Mouse (Mus musculus): ENCODE results near the gene Acox1. TPM values are rescaled to one million over a fixed set of nuclear protein-coding genes. Genes with fewer than 3 reads are reported as not detected.
A peak's percentile ranks its signal among the peaks of the same experiment; 100 is the strongest.

The Acox1 gene
- polyA plus RNA-seq, 1 experiment from 2014 or later: 25.8 TPM

DNA sequence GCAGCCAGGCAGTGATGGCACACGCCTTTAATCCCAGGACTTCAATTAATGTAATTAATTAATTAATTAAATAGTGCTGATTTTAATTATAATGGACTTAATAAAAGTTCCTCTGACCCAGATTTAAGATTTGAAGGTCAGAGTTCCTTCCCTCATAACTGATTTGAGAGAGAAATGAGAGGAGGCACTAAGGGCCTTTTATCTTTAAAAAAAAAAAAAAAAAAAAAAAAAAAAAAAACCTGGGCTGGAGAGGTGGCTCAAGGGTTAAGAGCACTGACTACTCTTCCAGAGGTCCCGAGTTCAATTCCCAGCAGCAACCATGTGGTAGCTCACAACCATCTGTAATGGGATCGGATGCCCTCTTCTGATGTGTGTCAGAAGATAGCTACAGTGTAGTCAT lies 9.8 kb upstream of the Acox1 start:
- no peaks in the 10 kb centered on the region for H3K4me1 ChIP-seq
- H3K9ac ChIP-seq: no peak overlapping the region
- ATAC-seq (ENCODE audit: insufficient number of reproducible peaks, insufficient read depth, low FRiP score, low TSS enrichment): no peak
- H3K27ac ChIP-seq: no peak overlapping the region
- no peak overlapping the region for H3K4me3 ChIP-seq
- peaks cover 18% of the 10 kb centered on the region for H3K36me3 ChIP-seq
- H3K27me3 ChIP-seq: no peaks in the 10 kb centered on the region
- no peaks in the 10 kb centered on the region for H3K9me3 ChIP-seq
- 73% methylated on average over 3 of the region's 3 CpGs for WGBS
- no peak overlapping the region for H3K4me2 ChIP-seq (replicated peaks)

DNA sequence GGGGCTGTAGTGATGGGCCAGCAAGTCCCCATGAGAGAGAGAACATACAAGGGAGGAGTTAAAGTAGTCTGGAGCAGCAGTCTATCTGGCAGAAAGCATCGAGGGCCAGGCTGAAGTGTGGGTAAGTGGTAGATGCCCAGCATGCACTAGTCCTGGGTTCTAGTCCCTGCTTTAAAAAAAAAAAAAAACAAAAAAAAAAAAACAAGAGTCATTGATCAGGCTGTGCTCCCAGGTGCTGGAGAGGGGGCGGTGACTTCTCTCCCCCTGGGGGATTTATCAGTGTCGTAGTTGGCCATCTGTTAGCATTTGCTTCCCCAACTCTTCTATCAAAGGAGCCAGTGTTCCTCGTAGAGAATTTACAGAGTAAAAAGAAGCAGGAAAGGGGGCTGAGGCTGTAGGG lies 7.8 kb upstream of the Acox1 start:
- Histone ChIP-seq H3K27me3 (no peaks in the 10 kb centered on the region), H3K9me3 (no peaks in the 10 kb centered on the region), H3K4me1 (no peaks in the 10 kb centered on the region), H3K9ac (no peak overlapping the region), H3K36me3 (peaks cover 18% of the 10 kb centered on the region), H3K27ac (no peak overlapping the region), H3K4me3 (no peak overlapping the region), H3K4me2 (replicated peaks) (no peak overlapping the region)
- whole genome bisulfite sequencing: 49% methylated on average over 4 of the region's 4 CpGs
- no peak for ATAC-seq (ENCODE audit: insufficient number of reproducible peaks, insufficient read depth, low FRiP score, low TSS enrichment)

DNA sequence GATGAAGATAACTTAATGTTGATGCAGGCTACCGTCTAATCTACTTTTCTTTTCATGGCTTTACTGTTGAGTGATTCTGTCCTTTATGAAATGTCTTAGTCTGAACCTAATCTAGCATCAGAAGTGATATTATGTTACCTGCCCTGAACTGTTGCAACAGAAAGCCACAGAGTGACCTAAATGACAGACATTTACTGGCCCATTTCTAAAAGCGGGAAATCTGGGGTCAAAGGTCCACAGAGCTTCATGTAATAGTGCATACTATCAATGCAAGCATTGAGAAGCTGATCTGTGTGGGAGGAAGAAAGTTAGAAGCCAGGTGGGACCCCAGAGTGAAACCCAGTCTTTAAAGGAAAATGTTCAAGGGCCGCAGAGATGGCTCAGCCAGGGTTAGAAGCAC lies 4.3 kb upstream of the Acox1 start:
- Histone ChIP-seq H3K27me3 (no peaks in the 10 kb centered on the region), H3K4me1 (peaks cover under 1% of the 10 kb centered on the region; the same call in 1 of the 2 replicates), H3K4me3 (no peak overlapping the region), H3K27ac (no peak overlapping the region), H3K4me2 (replicated peaks) (no peak overlapping the region), H3K9ac (no peak overlapping the region), H3K9me3 (no peaks in the 10 kb centered on the region), H3K36me3 (peaks cover 18% of the 10 kb centered on the region)
- WGBS: 91% methylated on average over 3 of the region's 3 CpGs
- no peak for ATAC-seq (ENCODE audit: insufficient number of reproducible peaks, insufficient read depth, low FRiP score, low TSS enrichment)

DNA sequence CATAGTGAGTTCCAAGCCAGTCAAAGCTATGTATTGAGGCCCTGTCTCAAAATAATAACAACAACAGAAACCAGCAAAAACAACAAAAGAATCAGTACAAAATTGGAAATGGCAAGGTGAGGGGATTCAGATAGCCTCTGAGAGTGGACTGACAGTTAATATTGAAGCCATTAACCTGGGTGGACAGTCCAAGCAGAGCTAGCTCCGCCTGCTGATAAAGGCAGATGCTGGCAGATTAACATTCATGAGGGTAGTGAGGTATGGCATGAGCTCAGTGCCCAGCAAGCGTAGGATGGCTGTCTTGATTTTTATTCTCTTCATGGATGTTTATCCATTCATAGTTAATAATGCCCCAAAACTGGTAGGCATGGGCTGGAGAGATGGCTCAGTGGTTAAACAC lies 2.3 kb upstream of the Acox1 start:
- no peak overlapping the region for H3K4me2 ChIP-seq (replicated peaks)
- 90% methylated on average over 2 of the region's 2 CpGs for WGBS

DNA sequence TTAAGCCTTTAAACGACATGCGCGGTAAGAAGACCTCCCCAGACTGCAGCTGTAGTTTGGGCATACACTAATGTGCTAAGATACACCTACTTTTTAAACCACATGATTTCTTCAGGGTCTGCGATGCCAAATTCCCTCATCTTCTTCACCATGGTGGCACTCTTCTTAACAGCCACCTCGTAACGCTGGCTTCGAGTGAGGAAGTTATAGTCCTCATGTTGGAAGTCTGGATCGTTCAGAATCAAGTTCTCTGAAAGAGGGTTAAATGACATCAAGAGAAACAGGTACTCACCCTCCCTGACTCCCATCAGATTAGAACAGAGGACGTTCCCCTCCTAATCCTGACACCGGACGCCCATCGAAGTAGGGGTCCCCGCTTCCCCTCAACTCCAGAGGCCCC lies 713 bp downstream of the Acox1 start:
- no peaks in the 10 kb centered on the region for H3K27me3 ChIP-seq
- peak overlapping the region; percentile 77 for H3K4me2 ChIP-seq (replicated peaks)
- H3K9ac ChIP-seq: peak overlapping the region; percentile 80
- H3K36me3 ChIP-seq: no peaks in the 10 kb centered on the region
- peak overlapping the region; percentile 73 for H3K4me3 ChIP-seq
- peaks cover 8% of the 10 kb centered on the region; the same call in 1 of the 2 replicates for H3K4me1 ChIP-seq
- no peak; the same call in 1 of the 2 replicates for ATAC-seq (ENCODE audit: insufficient number of reproducible peaks, insufficient read depth, low FRiP score, low TSS enrichment)
- H3K27ac ChIP-seq: no peak overlapping the region
- H3K9me3 ChIP-seq: no peaks in the 10 kb centered on the region
- 24% methylated on average over 13 of the region's 13 CpGs for WGBS

More for the DNA sequence above, 2.3 kb upstream of the Acox1 start:
- Histone ChIP-seq H3K36me3 (peaks cover 6% of the 10 kb centered on the region), H3K4me1 (peaks cover 8% of the 10 kb centered on the region; the same call in 1 of the 2 replicates), H3K9ac (no peak overlapping the region), H3K9me3 (no peaks in the 10 kb centered on the region), H3K27ac (no peak overlapping the region), H3K27me3 (no peaks in the 10 kb centered on the region), H3K4me3 (no peak overlapping the region)
- no peak for ATAC-seq (ENCODE audit: insufficient number of reproducible peaks, insufficient read depth, low FRiP score, low TSS enrichment)

DNA sequence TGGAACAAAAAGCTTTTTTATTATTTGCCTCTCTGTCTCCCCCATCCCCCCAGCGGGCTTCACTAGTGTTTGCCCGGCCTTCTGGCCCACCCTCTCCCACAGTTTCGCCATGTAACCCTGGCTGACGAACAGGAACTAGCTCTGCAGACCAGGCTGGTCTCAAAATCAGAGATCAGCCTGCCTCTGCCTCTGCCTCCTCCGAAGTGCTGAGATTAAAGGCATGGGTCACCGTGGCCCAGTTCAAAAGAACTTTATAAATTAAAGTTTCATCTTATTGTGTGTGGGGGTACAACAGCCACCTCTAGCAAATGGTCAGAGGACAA lies 1.3 kb downstream of the Acox1 start:
- no peaks in the 10 kb centered on the region for H3K27me3 ChIP-seq
- 90% methylated on average over 6 of the region's 6 CpGs for WGBS
- H3K4me2 ChIP-seq (replicated peaks): peak overlapping the region; percentile 77
- no peak for ATAC-seq (ENCODE audit: insufficient number of reproducible peaks, insufficient read depth, low FRiP score, low TSS enrichment)
- no peaks in the 10 kb centered on the region for H3K36me3 ChIP-seq
- no peak overlapping the region for H3K4me3 ChIP-seq
- no peak overlapping the region for H3K9ac ChIP-seq
- no peaks in the 10 kb centered on the region for H3K9me3 ChIP-seq
- H3K4me1 ChIP-seq: peaks cover 8% of the 10 kb centered on the region; the same call in 1 of the 2 replicates
- no peak overlapping the region for H3K27ac ChIP-seq

DNA sequence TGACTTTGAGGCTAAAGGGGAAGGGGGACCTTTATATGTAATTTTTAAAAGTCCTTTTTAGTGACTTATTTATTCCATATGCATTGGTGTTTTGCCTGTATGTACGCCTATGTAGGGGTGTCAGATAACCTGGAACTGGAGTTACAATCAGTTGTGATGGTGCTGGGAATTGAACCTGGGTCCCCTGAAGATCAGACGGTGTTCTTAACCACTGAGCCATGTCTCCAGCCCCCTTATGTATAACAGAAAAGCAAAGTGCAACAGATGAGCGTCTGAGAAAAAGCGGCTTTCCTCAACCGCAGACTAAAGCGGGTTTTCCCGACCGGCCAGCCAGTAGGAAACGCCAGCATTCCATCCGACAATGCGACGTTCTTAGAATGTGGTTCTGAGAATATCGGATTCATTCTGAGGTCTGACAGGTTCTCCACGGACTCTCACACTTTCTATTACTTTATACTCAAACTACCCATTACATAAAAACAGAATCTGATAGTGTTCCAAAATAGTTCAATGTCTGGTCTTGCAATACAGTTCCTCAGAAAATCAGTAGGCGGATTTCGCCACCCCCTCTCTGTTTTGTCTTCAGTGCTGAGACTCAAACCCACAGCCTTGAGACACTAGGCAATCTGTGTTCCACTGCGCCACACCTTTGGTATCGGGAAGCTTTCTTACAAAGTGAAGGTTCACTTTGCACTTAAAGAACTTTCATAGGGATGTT lies 1.8 kb downstream of the Acox1 start:
- Histone ChIP-seq H3K27me3 (no peaks in the 10 kb centered on the region), H3K4me1 (peaks cover 8% of the 10 kb centered on the region; the same call in 1 of the 2 replicates), H3K27ac (no peak overlapping the region), H3K9me3 (no peaks in the 10 kb centered on the region), H3K4me2 (replicated peaks) (peak overlapping the region; percentile 77; the same call in 1 of the 2 replicates), H3K4me3 (no peak overlapping the region), H3K9ac (no peak overlapping the region), H3K36me3 (no peaks in the 10 kb centered on the region)
- ATAC-seq (ENCODE audit: insufficient number of reproducible peaks, insufficient read depth, low FRiP score, low TSS enrichment): no peak
- 94% methylated on average over 18 of the region's 18 CpGs for WGBS

DNA sequence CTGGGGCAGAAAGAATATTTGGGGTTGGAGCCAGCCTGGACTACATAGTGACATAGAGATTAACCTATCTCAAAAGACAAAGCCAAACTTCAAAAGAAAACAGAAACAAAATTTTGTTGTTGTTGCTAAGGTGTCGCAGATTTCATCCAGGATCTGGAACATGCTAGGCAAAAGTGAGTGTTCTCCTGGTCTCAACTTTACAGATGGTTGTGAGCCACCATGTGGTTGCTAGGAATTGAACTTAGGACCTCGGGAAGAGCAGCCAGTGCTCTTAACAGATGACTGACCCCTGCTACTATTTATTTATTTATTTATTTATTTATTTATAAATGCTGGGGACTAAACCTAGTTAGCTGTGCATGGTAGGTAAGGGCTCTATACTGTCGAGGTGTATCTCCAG lies 2.5 kb downstream of the Acox1 start:
- ATAC-seq (ENCODE audit: insufficient number of reproducible peaks, insufficient read depth, low FRiP score, low TSS enrichment): no peak
- Histone ChIP-seq H3K4me3 (no peak overlapping the region), H3K9ac (no peak overlapping the region), H3K27ac (no peak overlapping the region), H3K36me3 (peaks cover 5% of the 10 kb centered on the region; the same call in 1 of the 2 replicates), H3K4me2 (replicated peaks) (no peak overlapping the region), H3K9me3 (no peaks in the 10 kb centered on the region), H3K4me1 (peaks cover 8% of the 10 kb centered on the region; the same call in 1 of the 2 replicates), H3K27me3 (no peaks in the 10 kb centered on the region)
- WGBS: 86% methylated on average over 3 of the region's 3 CpGs

DNA sequence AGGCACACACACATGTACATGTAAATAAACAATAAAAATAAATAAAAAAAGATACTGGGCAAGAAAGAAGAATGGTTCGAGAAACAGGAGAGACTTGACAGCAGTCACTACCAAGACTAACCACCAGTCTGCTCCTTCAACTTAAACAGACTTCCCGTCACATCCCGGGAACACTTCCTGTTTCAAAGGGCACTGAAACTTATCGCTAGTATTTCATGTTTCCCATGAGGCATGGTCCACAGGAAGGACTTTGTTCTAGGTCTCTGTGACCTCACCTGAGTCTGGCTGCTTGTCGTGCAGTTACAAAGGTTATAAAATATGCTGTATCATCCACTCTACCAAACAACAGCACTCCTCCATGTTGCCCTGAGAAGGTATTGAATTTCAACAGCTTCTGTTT lies 3.6 kb downstream of the Acox1 start:
- Histone ChIP-seq H3K4me2 (replicated peaks) (no peak overlapping the region), H3K27me3 (no peaks in the 10 kb centered on the region), H3K4me3 (no peak overlapping the region), H3K36me3 (peaks cover 13% of the 10 kb centered on the region; the same call in 1 of the 2 replicates), H3K9ac (no peak overlapping the region), H3K4me1 (peaks cover 8% of the 10 kb centered on the region; the same call in 1 of the 2 replicates), H3K9me3 (no peaks in the 10 kb centered on the region), H3K27ac (no peak overlapping the region)
- WGBS: 74% methylated on average over 5 of the region's 5 CpGs
- no peak for ATAC-seq (ENCODE audit: insufficient number of reproducible peaks, insufficient read depth, low FRiP score, low TSS enrichment)

DNA sequence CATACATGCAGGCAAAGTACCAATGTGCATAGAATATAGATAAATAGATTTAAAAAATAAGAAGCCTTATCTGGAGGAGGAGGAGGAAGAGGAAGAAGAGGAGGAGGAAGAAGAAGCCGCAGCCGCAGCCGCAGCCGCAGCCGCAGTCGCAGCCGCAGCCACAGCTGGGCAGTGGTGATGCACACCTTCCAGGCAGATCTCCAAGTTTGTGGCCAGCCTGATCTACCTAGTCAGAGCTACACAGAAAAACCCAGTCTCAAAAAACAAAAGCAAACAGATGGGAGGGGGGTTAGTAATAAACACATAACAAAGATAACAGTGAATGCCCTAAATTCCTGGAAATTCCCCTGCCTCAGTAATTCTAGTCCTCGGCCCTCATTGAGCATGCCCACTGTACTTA lies 4.2 kb downstream of the Acox1 start:
- peaks cover 14% of the 10 kb centered on the region; the same call in 1 of the 2 replicates for H3K36me3 ChIP-seq
- no peaks in the 10 kb centered on the region for H3K9me3 ChIP-seq
- H3K9ac ChIP-seq: no peak overlapping the region
- WGBS: 90% methylated on average over 8 of the region's 8 CpGs
- H3K4me2 ChIP-seq (replicated peaks): no peak overlapping the region
- peaks cover 8% of the 10 kb centered on the region; the same call in 1 of the 2 replicates for H3K4me1 ChIP-seq
- no peak for ATAC-seq (ENCODE audit: insufficient number of reproducible peaks, insufficient read depth, low FRiP score, low TSS enrichment)
- no peak overlapping the region for H3K27ac ChIP-seq
- no peak overlapping the region for H3K4me3 ChIP-seq
- H3K27me3 ChIP-seq: no peaks in the 10 kb centered on the region

DNA sequence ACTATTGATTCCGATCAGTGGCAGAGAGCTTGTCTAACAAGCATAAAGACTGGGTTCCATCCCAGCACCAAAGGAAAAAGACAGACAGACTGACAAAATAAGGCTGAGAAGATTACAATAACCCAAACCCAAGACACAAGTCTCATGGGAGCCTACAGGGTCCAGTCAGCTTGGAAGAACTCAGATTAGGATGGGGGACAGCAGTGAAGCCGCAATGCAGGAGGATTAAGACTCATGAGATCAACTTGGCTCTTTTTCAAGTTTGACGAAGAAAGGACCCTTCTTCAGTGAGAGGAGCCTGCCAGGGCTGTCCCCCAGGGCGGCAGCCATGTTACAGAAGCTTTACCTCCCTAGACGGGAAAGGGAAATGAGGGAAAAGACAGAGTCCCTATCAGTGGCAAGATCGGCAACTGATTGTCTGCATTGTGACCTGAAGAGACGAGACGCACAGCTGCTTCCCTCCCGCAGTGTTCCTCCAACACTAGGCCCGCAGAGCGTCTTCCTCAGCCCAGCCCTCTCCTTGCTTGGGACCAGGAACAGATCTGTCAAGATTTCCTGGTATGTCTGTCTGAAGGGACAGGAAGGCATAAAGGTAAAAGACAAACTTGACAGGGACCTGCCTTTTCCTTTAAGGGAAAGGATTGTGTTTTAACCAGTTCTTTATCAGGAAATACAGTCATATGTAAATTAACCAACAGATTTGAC lies 11.5 kb downstream of the Acox1 start:
- H3K4me3 ChIP-seq: no peak overlapping the region
- no peak for ATAC-seq (ENCODE audit: insufficient number of reproducible peaks, insufficient read depth, low FRiP score, low TSS enrichment)

DNA sequence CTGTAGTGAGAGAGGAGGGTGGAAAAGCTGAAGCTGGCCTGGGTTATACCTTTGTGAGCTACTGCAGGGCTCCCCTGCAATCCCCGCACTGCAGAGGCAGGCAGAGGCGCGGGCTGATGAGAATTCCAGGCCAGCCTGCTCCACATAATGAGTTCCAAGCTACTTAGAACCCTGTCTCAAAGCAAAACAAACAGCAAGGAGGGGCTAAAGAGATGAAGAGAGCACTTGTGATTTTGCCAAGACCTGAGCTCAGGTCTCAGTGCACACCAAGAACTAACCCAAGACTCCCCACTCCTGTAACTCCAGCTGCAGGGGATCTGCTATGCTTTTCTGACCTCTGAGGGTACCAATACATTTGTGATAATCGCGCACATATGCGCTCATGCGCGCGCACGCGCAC lies 12.5 kb downstream of the Acox1 start:
- H3K9me3 ChIP-seq: no peaks in the 10 kb centered on the region
- ATAC-seq (ENCODE audit: insufficient number of reproducible peaks, insufficient read depth, low FRiP score, low TSS enrichment): no peak
- 65% methylated on average over 11 of the region's 11 CpGs for WGBS
- H3K4me2 ChIP-seq (replicated peaks): no peak overlapping the region
- H3K9ac ChIP-seq: no peak overlapping the region
- H3K36me3 ChIP-seq: peaks cover 35% of the 10 kb centered on the region
- no peak overlapping the region for H3K4me3 ChIP-seq
- peaks cover 4% of the 10 kb centered on the region; the same call in 1 of the 2 replicates for H3K4me1 ChIP-seq
- peak overlapping the region; percentile 55 for H3K27ac ChIP-seq
- H3K27me3 ChIP-seq: no peaks in the 10 kb centered on the region

More for the DNA sequence above, 11.5 kb downstream of the Acox1 start:
- Histone ChIP-seq H3K4me1 (peaks cover 4% of the 10 kb centered on the region; the same call in 1 of the 2 replicates), H3K27ac (peak overlapping the region; percentile 17; the same call in 1 of the 2 replicates), H3K27me3 (no peaks in the 10 kb centered on the region), H3K9ac (no peak overlapping the region), H3K36me3 (peaks cover 39% of the 10 kb centered on the region), H3K9me3 (no peaks in the 10 kb centered on the region), H3K4me2 (replicated peaks) (no peak overlapping the region)
- WGBS: 53% methylated on average over 11 of the region's 11 CpGs
